Mouse (Mus musculus): ENCODE measurements at regions not wholly inside any gene's neighbourhood (a gene's known extent, or its start where the extent isn't known, plus 50 kb on each side); places are given as distances from the start of the nearest gene placed in this dataset.

- Histone ChIP-seq H3K9ac (no peak overlapping the region), H3K9me3 (replicated peaks) (no peaks in the 10 kb centered on the region), H3K4me1 (no peaks in the 10 kb centered on the region), H3K27ac (no peak overlapping the region), H3K36me3 (no peaks in the 10 kb centered on the region), H3K27me3 (no peaks in the 10 kb centered on the region), H3K4me2 (replicated peaks) (no peak overlapping the region), H3K4me3 (no peak overlapping the region)
- WGBS, result 90% methylated on average over 1 of the region's 1 CpGs
- ATAC-seq (ENCODE audit: low FRiP score), result no peak
Measured at GRCm38 (mm10) chr15:56017561-56017960, 1459.9 kb downstream of the Slc22a22 start.

GRCm38 (mm10) chr15:56016070-56016469 lies 1461.4 kb downstream of the Slc22a22 start:
- WGBS, result 67% methylated on average over 1 of the region's 1 CpGs
- Histone ChIP-seq H3K4me2 (replicated peaks) (no peak overlapping the region), H3K4me3 (no peak overlapping the region)

GRCm38 (mm10) chr15:56014059-56014620 lies 1463.3 kb downstream of the Slc22a22 start:
- no peak overlapping the region for H3K27ac ChIP-seq
- no peak overlapping the region for H3K4me3 ChIP-seq
- H3K9ac ChIP-seq, result no peak overlapping the region
- H3K9me3 ChIP-seq (replicated peaks), result no peaks in the 10 kb centered on the region
- no peaks in the 10 kb centered on the region for H3K36me3 ChIP-seq
- WGBS, result 80% methylated on average over 8 of the region's 8 CpGs
- no peaks in the 10 kb centered on the region for H3K4me1 ChIP-seq
- no peaks in the 10 kb centered on the region for H3K27me3 ChIP-seq
- H3K4me2 ChIP-seq (replicated peaks), result no peak overlapping the region
- no peak for ATAC-seq (ENCODE audit: low FRiP score)

More at GRCm38 (mm10) chr15:56016070-56016469, 1461.4 kb downstream of the Slc22a22 start:
- no peaks in the 10 kb centered on the region for H3K4me1 ChIP-seq
- H3K9ac ChIP-seq, result no peak overlapping the region
- H3K27me3 ChIP-seq, result no peaks in the 10 kb centered on the region
- no peaks in the 10 kb centered on the region for H3K9me3 ChIP-seq (replicated peaks)
- H3K27ac ChIP-seq, result no peak overlapping the region
- H3K36me3 ChIP-seq, result no peaks in the 10 kb centered on the region
- no peak for ATAC-seq (ENCODE audit: low FRiP score)

- 64% methylated on average over 5 of the region's 5 CpGs for WGBS
- no peak overlapping the region for H3K4me2 ChIP-seq (replicated peaks)
- no peak overlapping the region for H3K27ac ChIP-seq
- ATAC-seq (ENCODE audit: low FRiP score), result no peak
- H3K4me1 ChIP-seq, result no peaks in the 10 kb centered on the region
- no peak overlapping the region for H3K4me3 ChIP-seq
- no peaks in the 10 kb centered on the region for H3K27me3 ChIP-seq
- H3K36me3 ChIP-seq, result no peaks in the 10 kb centered on the region
- no peaks in the 10 kb centered on the region for H3K9me3 ChIP-seq (replicated peaks)
- no peak overlapping the region for H3K9ac ChIP-seq
Measured at GRCm38 (mm10) chr15:56008603-56009174, 1468.7 kb downstream of the Slc22a22 start.

GRCm38 (mm10) chr15:56007376-56007775 lies 1470.0 kb downstream of the Slc22a22 start:
- Histone ChIP-seq H3K27me3 (no peaks in the 10 kb centered on the region), H3K4me2 (replicated peaks) (no peak overlapping the region), H3K9me3 (replicated peaks) (no peaks in the 10 kb centered on the region), H3K9ac (no peak overlapping the region), H3K4me3 (no peak overlapping the region), H3K27ac (no peak overlapping the region), H3K36me3 (no peaks in the 10 kb centered on the region), H3K4me1 (no peaks in the 10 kb centered on the region)
- 84% methylated on average over 3 of the region's 3 CpGs for WGBS
- ATAC-seq (ENCODE audit: low FRiP score), result no peak

GRCm38 (mm10) chr15:56005361-56005760 lies 1472.1 kb downstream of the Slc22a22 start:
- 90% methylated on average over 8 of the region's 8 CpGs for WGBS
- no peaks in the 10 kb centered on the region for H3K9me3 ChIP-seq (replicated peaks)
- no peak for ATAC-seq (ENCODE audit: low FRiP score)
- H3K4me1 ChIP-seq, result no peaks in the 10 kb centered on the region
- no peak overlapping the region for H3K9ac ChIP-seq
- H3K36me3 ChIP-seq, result no peaks in the 10 kb centered on the region
- no peak overlapping the region for H3K4me2 ChIP-seq (replicated peaks)
- H3K27ac ChIP-seq, result no peak overlapping the region
- H3K4me3 ChIP-seq, result no peak overlapping the region
- H3K27me3 ChIP-seq, result no peaks in the 10 kb centered on the region

GRCm38 (mm10) chr15:56003921-56004320 lies 1473.5 kb downstream of the Slc22a22 start:
- Histone ChIP-seq H3K27ac (no peak overlapping the region), H3K9ac (no peak overlapping the region), H3K4me1 (no peaks in the 10 kb centered on the region), H3K36me3 (no peaks in the 10 kb centered on the region), H3K4me2 (replicated peaks) (no peak overlapping the region), H3K4me3 (no peak overlapping the region), H3K27me3 (no peaks in the 10 kb centered on the region), H3K9me3 (replicated peaks) (no peaks in the 10 kb centered on the region)
- 84% methylated on average over 3 of the region's 3 CpGs for WGBS
- ATAC-seq (ENCODE audit: low FRiP score), result no peak

- H3K9me3 ChIP-seq (replicated peaks), result no peaks in the 10 kb centered on the region
- H3K4me3 ChIP-seq, result no peak overlapping the region
- no peaks in the 10 kb centered on the region for H3K36me3 ChIP-seq
- H3K27ac ChIP-seq, result no peak overlapping the region
- H3K27me3 ChIP-seq, result no peaks in the 10 kb centered on the region
- 91% methylated on average over 4 of the region's 4 CpGs for WGBS
- no peak overlapping the region for H3K9ac ChIP-seq
- no peak overlapping the region for H3K4me2 ChIP-seq (replicated peaks)
- ATAC-seq (ENCODE audit: low FRiP score), result no peak
- no peaks in the 10 kb centered on the region for H3K4me1 ChIP-seq
Measured at GRCm38 (mm10) chr15:55999605-56000004, 1477.8 kb downstream of the Slc22a22 start.

GRCm38 (mm10) chr15:55997977-55998376 lies 1479.4 kb downstream of the Slc22a22 start:
- H3K27me3 ChIP-seq, result no peaks in the 10 kb centered on the region
- H3K4me1 ChIP-seq, result no peaks in the 10 kb centered on the region
- ATAC-seq (ENCODE audit: low FRiP score), result no peak
- H3K4me2 ChIP-seq (replicated peaks), result no peak overlapping the region
- H3K9ac ChIP-seq, result no peak overlapping the region
- 83% methylated on average over 4 of the region's 4 CpGs for WGBS
- no peak overlapping the region for H3K4me3 ChIP-seq
- no peaks in the 10 kb centered on the region for H3K9me3 ChIP-seq (replicated peaks)
- no peak overlapping the region for H3K27ac ChIP-seq
- no peaks in the 10 kb centered on the region for H3K36me3 ChIP-seq

GRCm38 (mm10) chr15:55994680-55995079 lies 1482.7 kb downstream of the Slc22a22 start:
- Histone ChIP-seq H3K4me1 (no peaks in the 10 kb centered on the region), H3K4me2 (replicated peaks) (no peak overlapping the region), H3K36me3 (no peaks in the 10 kb centered on the region), H3K27ac (no peak overlapping the region), H3K4me3 (no peak overlapping the region), H3K9me3 (replicated peaks) (no peaks in the 10 kb centered on the region), H3K9ac (no peak overlapping the region), H3K27me3 (no peaks in the 10 kb centered on the region)
- no peak for ATAC-seq (ENCODE audit: low FRiP score)
- 91% methylated on average over 3 of the region's 3 CpGs for WGBS

GRCm38 (mm10) chr15:55975843-55976242 lies 1501.6 kb downstream of the Slc22a22 start:
- H3K36me3 ChIP-seq, result no peaks in the 10 kb centered on the region
- H3K9me3 ChIP-seq (replicated peaks), result no peaks in the 10 kb centered on the region
- H3K9ac ChIP-seq, result no peak overlapping the region
- no peak for ATAC-seq (ENCODE audit: low FRiP score)
- no peak overlapping the region for H3K4me3 ChIP-seq
- no peaks in the 10 kb centered on the region for H3K27me3 ChIP-seq
- no peak overlapping the region for H3K27ac ChIP-seq
- H3K4me2 ChIP-seq (replicated peaks), result no peak overlapping the region
- WGBS, result 80% methylated on average over 14 of the region's 14 CpGs
- no peaks in the 10 kb centered on the region for H3K4me1 ChIP-seq

GRCm38 (mm10) chr15:55966780-55967179 lies 1510.6 kb downstream of the Slc22a22 start:
- Histone ChIP-seq H3K27ac (no peak overlapping the region), H3K9me3 (replicated peaks) (no peaks in the 10 kb centered on the region), H3K4me2 (replicated peaks) (no peak overlapping the region), H3K27me3 (no peaks in the 10 kb centered on the region), H3K4me1 (0 out of 2 replicates have a peak, but pooled peaks cover 2% of the 10 kb centered on the region), H3K4me3 (no peak overlapping the region), H3K9ac (no peak overlapping the region), H3K36me3 (no peaks in the 10 kb centered on the region)
- 40% methylated on average over 2 of the region's 2 CpGs for WGBS
- ATAC-seq (ENCODE audit: low FRiP score), result no peak

GRCm38 (mm10) chr15:55965296-55965695 lies 1512.1 kb downstream of the Slc22a22 start:
- H3K27me3 ChIP-seq, result no peaks in the 10 kb centered on the region
- H3K4me1 ChIP-seq, result 0 out of 2 replicates have a peak, but pooled peaks cover 2% of the 10 kb centered on the region
- H3K9me3 ChIP-seq (replicated peaks), result no peaks in the 10 kb centered on the region
- ATAC-seq (ENCODE audit: low FRiP score), result no peak
- no peak overlapping the region for H3K4me2 ChIP-seq (replicated peaks)
- no peaks in the 10 kb centered on the region for H3K36me3 ChIP-seq
- 72% methylated on average over 7 of the region's 7 CpGs for WGBS
- no peak overlapping the region for H3K4me3 ChIP-seq
- no peak overlapping the region for H3K27ac ChIP-seq
- no peak overlapping the region for H3K9ac ChIP-seq
